Mouse (Mus musculus) erythroblast, embryonic 14.5 days (primary cell): Measurements from ENCODE around the gene Adam1a.

ENCODE experiments used
- GATA1 ChIP-seq: IDR thresholded peaks from 2 replicates; pipeline ENCODE4 v1.6.1; 2012; ENCODE audit warnings: low read length, inconsistent platforms, mixed read lengths
- TAL1 ChIP-seq: IDR thresholded peaks from 3 replicates; pipeline ENCODE4 v1.6.1; 2012; ENCODE audit warnings: low read length, inconsistent platforms, mixed read lengths

DNA sequence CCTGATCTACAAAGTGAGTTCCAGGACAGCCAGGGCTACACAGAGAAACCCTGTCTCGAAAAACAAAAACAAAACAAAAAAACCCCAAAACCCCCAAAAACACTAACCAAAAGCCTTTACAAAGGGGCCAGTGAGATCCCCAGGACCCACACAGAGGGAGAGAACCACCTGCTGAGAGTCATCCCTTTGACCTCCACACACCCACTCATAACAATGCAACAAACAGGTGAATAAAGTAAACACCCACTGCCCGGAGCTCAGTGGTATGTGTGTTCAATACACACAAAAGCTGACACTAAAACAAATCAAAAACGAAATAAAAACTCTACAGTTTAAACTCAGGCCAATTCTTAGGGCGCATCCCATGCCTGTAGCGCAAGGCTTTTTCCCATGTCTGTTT, 5.2 kb downstream of the Adam1a start:
- TF ChIP-seq TAL1 (no peak), GATA1 (no peak)
